Mouse (Mus musculus): ENCODE results near the gene Bmpr2.
A peak's percentile ranks its signal among the peaks of the same experiment; 100 is the strongest.

Gene Bmpr2

GRCm38 (mm10) chr1:59763164-59763768, at the start of gene Bmpr2:
Gene Bmpr2 (plus strand): TSS chr1:59763400.
- peak; percentile 91 for DNase-seq (ENCODE audit: low read depth, low spot score)

GRCm38 (mm10) chr1:59719900-59720299, 43.3 kb upstream of the Bmpr2 start:
- peak; percentile 50 for DNase-seq (ENCODE audit: low read depth, low spot score)

GRCm38 (mm10) chr1:59725661-59726060, 37.5 kb upstream of the Bmpr2 start:
- no peak for DNase-seq (ENCODE audit: low read depth, low spot score)

- no peak for DNase-seq (ENCODE audit: low read depth, low spot score)
Measured at GRCm38 (mm10) chr1:59730106-59730505, 33.1 kb upstream of the Bmpr2 start.

GRCm38 (mm10) chr1:59730737-59731136, 32.5 kb upstream of the Bmpr2 start:
- DNase-seq (ENCODE audit: low read depth, low spot score): no peak

GRCm38 (mm10) chr1:59734076-59734475, 29.1 kb upstream of the Bmpr2 start:
- DNase-seq (ENCODE audit: low read depth, low spot score): no peak

- no peak for DNase-seq (ENCODE audit: low read depth, low spot score)
Measured at GRCm38 (mm10) chr1:59738768-59739414, 24.3 kb upstream of the Bmpr2 start.

- DNase-seq (ENCODE audit: low read depth, low spot score): no peak
Measured at GRCm38 (mm10) chr1:59739577-59740354, 23.4 kb upstream of the Bmpr2 start.

- no peak for DNase-seq (ENCODE audit: low read depth, low spot score)
Measured at GRCm38 (mm10) chr1:59749047-59749446, 14.2 kb upstream of the Bmpr2 start.

GRCm38 (mm10) chr1:59749724-59750123, 13.5 kb upstream of the Bmpr2 start:
- peak; percentile 44 for DNase-seq (ENCODE audit: low read depth, low spot score)

- no peak for DNase-seq (ENCODE audit: low read depth, low spot score)
Measured at GRCm38 (mm10) chr1:59755298-59755697, 7.9 kb upstream of the Bmpr2 start.

GRCm38 (mm10) chr1:59758325-59758724, 4.9 kb upstream of the Bmpr2 start:
- peak; percentile 19 for DNase-seq (ENCODE audit: low read depth, low spot score)

GRCm38 (mm10) chr1:59762208-59762607, 992 bp upstream of the Bmpr2 start:
- DNase-seq (ENCODE audit: low read depth, low spot score): no peak

- DNase-seq (ENCODE audit: low read depth, low spot score): no peak
Measured at GRCm38 (mm10) chr1:59762651-59763163, 493 bp upstream of the Bmpr2 start.

- DNase-seq (ENCODE audit: low read depth, low spot score): peak; percentile 85
Measured at GRCm38 (mm10) chr1:59763781-59764251, 616 bp downstream of the Bmpr2 start.

GRCm38 (mm10) chr1:59764407-59764971, 1.3 kb downstream of the Bmpr2 start:
- DNase-seq (ENCODE audit: low read depth, low spot score): peak; percentile 72

- DNase-seq (ENCODE audit: low read depth, low spot score): peak; percentile 24
Measured at GRCm38 (mm10) chr1:59765279-59765678, 2.1 kb downstream of the Bmpr2 start.

GRCm38 (mm10) chr1:59766626-59767025, 3.4 kb downstream of the Bmpr2 start:
- peak; percentile 51 for DNase-seq (ENCODE audit: low read depth, low spot score)

- DNase-seq (ENCODE audit: low read depth, low spot score): no peak
Measured at GRCm38 (mm10) chr1:59771871-59772270, 8.7 kb downstream of the Bmpr2 start.

GRCm38 (mm10) chr1:59781080-59781479, 17.9 kb downstream of the Bmpr2 start:
- DNase-seq (ENCODE audit: low read depth, low spot score): no peak

- no peak for DNase-seq (ENCODE audit: low read depth, low spot score)
Measured at GRCm38 (mm10) chr1:59788975-59789374, 25.8 kb downstream of the Bmpr2 start.

GRCm38 (mm10) chr1:59789741-59790140, 26.5 kb downstream of the Bmpr2 start:
- no peak for DNase-seq (ENCODE audit: low read depth, low spot score)

All from A20 (cell line).